Mouse (Mus musculus): ENCODE results near the gene Gm49394.

The Gm49394 gene

DNA sequence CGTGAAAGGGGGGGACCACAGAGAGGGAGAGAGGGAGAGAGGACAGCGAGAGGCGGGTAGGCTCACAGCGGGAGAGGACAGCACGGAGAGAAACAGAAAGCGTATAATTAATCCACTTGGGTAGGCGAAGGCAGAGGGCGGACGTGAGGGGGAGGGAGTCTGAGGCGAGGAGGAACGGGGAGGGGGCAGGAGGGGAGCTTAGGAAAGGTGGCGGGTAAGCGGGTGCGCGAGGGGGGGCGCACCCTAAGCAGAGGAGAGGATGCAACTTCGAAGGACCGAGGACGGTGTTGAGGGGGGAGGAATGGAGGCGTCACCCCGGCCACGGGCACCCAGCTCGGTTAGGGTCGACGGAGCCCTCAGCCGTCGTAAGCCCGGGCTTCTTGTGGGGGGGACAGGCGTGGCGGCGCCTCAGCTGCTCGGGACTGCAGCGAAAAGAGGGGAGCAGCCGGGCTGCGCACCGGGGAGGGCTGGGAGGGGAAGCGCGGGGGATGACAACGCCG, 11.0 kb downstream of the Gm49394 start:
- DNase-seq: no peak

DNA sequence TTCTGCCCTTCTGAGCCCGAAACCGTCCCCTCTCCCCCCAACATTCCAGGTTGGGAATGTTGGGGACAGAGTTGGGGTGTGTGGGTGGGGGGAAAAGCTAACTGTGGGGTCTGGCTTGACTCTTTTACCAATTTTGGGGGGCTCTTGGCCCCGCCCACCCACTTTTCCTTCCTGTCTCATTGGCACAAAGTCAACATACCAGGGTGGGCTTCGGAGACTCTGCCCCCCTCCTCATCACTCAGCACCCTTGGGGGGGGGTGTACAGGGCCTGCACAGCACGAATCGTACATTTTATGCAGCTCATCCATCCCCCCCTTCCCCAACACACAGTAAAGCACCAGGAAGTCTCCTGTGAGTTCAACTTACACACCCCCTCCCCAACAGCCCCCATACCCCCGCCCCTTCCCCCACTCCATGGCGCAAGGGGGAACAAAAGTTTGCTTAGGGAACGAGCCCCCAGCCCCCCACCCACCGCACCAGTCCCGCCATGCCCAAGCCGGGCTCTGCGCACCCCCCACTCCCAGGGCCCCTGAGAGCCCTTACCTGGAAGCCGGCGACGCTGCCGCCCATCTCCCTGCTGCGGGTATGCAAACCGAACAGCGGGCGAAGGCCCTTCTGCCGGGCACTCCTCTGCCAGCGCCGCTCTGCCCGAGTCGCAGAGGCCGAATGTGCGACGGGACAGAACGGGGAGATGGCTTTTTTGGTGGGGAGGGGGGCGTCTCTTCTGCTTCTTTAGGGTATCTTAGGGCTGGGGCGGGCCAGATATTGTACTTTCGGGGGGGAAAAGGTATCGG, 11.7 kb downstream of the Gm49394 start:
- DNase-seq: no peak

- peak; percentile 77 for DNase-seq
These were observed 12.4 kb downstream of the Gm49394 start for GRCm38 (mm10) chr7:142657341-142657791.

GRCm38 (mm10) chr7:142656055-142656454, 13.7 kb downstream of the Gm49394 start:
- DNase-seq: peak; percentile 68

GRCm38 (mm10) chr7:142655633-142656032, 14.1 kb downstream of the Gm49394 start:
- DNase-seq: no peak

- peak; percentile 62 for DNase-seq
These were observed 16.0 kb downstream of the Gm49394 start for GRCm38 (mm10) chr7:142653726-142654125.

- DNase-seq: no peak
These were observed 23.1 kb downstream of the Gm49394 start for GRCm38 (mm10) chr7:142646676-142647075.

DNA sequence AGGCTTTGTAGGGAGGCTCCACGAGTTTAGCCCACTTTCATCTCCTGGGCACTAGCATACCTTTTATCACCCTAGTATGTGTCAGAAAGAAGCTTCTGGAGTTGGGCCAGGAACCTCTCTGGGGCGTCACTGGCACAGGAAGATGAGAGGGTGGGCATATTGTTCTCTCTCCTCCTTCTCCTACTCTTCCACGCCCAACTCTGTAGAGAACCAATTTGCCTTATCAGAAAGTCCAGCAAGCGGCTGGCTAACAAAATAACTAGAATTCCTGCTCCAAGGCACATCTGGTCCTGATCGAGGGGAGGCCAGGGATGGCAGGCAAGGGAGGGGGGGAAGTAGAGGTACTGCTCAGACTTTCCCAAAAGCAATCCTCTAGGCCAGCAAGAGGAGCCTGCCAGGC, 24.7 kb downstream of the Gm49394 start:
- no peak for DNase-seq

GRCm38 (mm10) chr7:142636178-142636577, 33.6 kb downstream of the Gm49394 start:
- DNase-seq: no peak

- no peak for DNase-seq
These were observed 39.1 kb downstream of the Gm49394 start for GRCm38 (mm10) chr7:142630691-142631090.

DNA sequence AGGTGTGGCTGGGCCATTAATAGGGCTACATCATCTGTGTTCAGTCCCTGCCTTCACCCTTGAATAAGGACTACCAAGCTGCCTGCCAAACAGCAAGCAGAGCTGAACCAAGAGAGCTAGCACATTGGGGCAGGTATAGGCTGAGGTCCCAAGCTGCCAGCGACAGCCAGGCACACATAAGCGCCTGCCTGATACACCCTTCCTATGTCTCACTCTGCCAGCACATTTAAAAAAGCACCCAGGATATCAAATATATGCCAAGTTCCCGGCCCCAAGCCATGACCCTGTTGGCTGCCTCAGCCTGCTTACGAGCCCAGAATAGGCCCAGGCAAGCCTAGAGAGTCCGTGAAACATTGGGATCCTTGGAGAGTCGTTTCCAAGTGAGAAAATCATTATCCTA, 39.9 kb downstream of the Gm49394 start:
- no peak for DNase-seq

DNA sequence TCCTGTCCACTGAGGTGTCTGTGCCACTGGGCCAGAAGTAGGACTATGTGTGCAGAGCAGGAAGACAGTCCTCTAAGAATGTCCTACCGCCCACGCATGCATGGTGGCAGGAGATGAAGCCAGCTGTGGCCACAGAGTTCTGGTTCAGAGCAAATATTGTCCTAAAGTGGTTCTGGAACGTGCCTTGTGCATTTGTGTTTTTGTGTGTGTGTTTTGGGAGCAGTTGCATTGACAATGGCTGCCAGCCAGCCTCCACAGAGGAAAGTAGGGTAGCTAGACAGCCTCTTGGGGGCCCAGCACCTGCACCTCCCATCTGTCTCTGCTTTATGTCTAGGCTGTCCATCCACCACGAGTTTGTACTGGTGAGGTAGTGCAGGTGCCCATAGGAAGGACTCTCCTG, 47.6 kb downstream of the Gm49394 start:
- no peak for DNase-seq

- no peak for DNase-seq
These were observed 56.7 kb downstream of the Gm49394 start for GRCm38 (mm10) chr7:142613077-142613476.

DNA sequence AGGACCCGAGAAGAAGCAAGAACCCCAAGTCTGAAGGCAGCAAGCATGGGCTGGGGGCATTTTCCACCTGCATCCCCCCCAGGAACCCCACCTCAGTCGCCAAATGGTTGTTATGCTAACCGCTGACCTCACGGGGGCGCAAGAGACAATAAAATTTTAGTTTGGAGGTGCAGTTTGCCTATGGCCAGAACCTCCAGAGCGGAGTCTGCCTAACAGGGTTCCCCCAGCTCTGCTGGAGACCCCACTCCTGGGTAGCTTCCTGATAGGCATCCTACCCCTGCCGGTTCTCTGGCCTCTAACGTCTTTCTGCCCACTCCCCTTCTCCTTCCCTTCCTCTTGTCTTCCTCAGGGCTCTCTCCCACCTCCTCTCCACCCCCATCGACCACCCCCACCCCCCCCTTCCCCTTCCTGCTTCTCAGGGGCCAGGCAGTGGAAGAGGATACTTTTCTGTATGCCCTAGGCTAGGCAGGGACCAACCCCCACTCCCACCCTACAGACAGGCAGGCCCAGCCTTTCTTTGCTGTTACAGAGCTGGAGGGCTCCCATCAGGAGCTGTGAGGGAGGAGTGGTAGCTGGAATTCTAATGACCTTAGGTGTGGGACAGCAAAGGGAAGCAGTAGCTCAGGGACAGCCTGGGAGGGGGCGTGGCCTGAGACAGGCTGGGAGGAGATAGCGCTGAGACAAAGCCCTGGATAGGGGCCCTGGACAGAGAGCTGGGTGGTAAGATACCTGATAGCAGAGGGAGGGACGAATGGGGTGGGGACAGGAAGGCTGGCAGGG, 58.9 kb downstream of the Gm49394 start:
- DNase-seq: peak; percentile 89

- DNase-seq: no peak
These were observed 68.8 kb downstream of the Gm49394 start for GRCm38 (mm10) chr7:142600921-142601320.
